In genomic region chr7:122180720-122181119, GRCm38 (mm10) we compare ENCODE assay signal across 21 mouse cellular contexts. TPM values are rescaled to one million over a fixed set of nuclear protein-coding genes. Genes with fewer than 3 reads are reported as not detected.
A peak's percentile ranks its signal among the peaks of the same experiment; 100 is the strongest.
DNase-seq lines count a peak whose midpoint lies in the region; ATAC-seq and TF ChIP-seq lines count a peak whose summit lies in the region.
"Had no signal": no experiment of that assay in that cellular context is flagged by ENCODE, and none has a peak within 500 bp of the region (broad histone marks: within the 10 kb centered on the region; RNA-seq: fewer than 3 reads in every experiment).

No protein-coding gene starts in this region.

- no peak overlapping the region for H3K9ac ChIP-seq in embryonic facial prominence, embryonic 12.5 days
- H3K9ac ChIP-seq in liver, postnatal 0 days (replicated peaks) = no peak overlapping the region
- no peak overlapping the region for H3K9ac ChIP-seq in liver, embryonic 11.5 days (ENCODE audit: low read depth, low read length)

- TF ChIP-seq EP300 in liver, postnatal 0 days (IDR thresholded peaks at IDR 0.05; ENCODE audit: low read depth) = no peak

- H3K4me2 ChIP-seq in embryonic facial prominence, embryonic 12.5 days (replicated peaks) = no peak overlapping the region
- H3K4me2 ChIP-seq in liver, postnatal 0 days (ENCODE audit: low read depth, low read length) = no peak overlapping the region
- H3K4me2 ChIP-seq in liver, embryonic 11.5 days = no peak overlapping the region

- no peak overlapping the region for H3K27ac ChIP-seq in embryonic facial prominence, embryonic 12.5 days
- no peak overlapping the region for H3K27ac ChIP-seq in embryonic facial prominence, embryonic 10.5 days (replicated peaks)
- H3K27ac ChIP-seq in heart, embryonic 10.5 days = no peak overlapping the region
- H3K27ac ChIP-seq in liver, postnatal 0 days (ENCODE audit: low read depth) = no peak overlapping the region
- H3K27ac ChIP-seq in liver, embryonic 11.5 days (ENCODE audit: low read depth, low read length) = no peak overlapping the region

- no peak for TF ChIP-seq CTCF in liver, postnatal 0 days (IDR thresholded peaks at IDR 0.05; ENCODE audit: low read depth)

- no peak for DNase-seq in embryonic facial prominence, embryonic 10.5 days (ENCODE audit: low spot score)
- peak; percentile 85 for DNase-seq in heart, adult 11 months
- DNase-seq in heart, embryonic 10.5 days (ENCODE audit: low spot score) = no peak
- DNase-seq in liver, postnatal 0 days = no peak
- no peak for DNase-seq in liver, embryonic 11.5 days (ENCODE audit: low spot score)
- DNase-seq: adrenal gland, adult 2 months; adrenal gland, adult 8-10 months; adrenal gland, postnatal 10 days; adrenal gland, postnatal 14 days; adrenal gland, postnatal 25 days; adrenal gland, postnatal 36 days; B cell, adult 2 months; cerebellum, adult 11 months; cerebellum, adult 11-12 months; cerebellum, adult 18-20 months had no signal

- peak; percentile 5; the same call in 1 of the 2 replicates for ATAC-seq in embryonic facial prominence, embryonic 12.5 days (ENCODE audit: insufficient number of reproducible peaks, insufficient read depth, low FRiP score, low TSS enrichment)
- ATAC-seq in liver, postnatal 0 days = peak; percentile 76
- no peak for ATAC-seq in liver, embryonic 11.5 days (replicated peaks; ENCODE audit: low FRiP score)
- ATAC-seq: activated CD4-positive, CD25-positive, alpha-beta regulatory T cell, adult 4 months; CD4-positive, CD25-positive, alpha-beta regulatory T cell, adult 4 months; Patski had no signal

- WGBS in embryonic facial prominence, embryonic 12.5 days = 92% methylated on average over 7 of the region's 7 CpGs
- 90% methylated on average over 7 of the region's 7 CpGs for WGBS in embryonic facial prominence, embryonic 10.5 days
- 84% methylated on average over 7 of the region's 7 CpGs for WGBS in heart, embryonic 10.5 days
- 70% methylated on average over 7 of the region's 7 CpGs for WGBS in liver, postnatal 0 days (ENCODE audit: insufficient replicate concordance)
- WGBS in liver, embryonic 11.5 days = 74% methylated on average over 7 of the region's 7 CpGs

- H3K4me1 ChIP-seq in embryonic facial prominence, embryonic 12.5 days = no peaks in the 10 kb centered on the region
- H3K4me1 ChIP-seq in embryonic facial prominence, embryonic 10.5 days = peaks cover 3% of the 10 kb centered on the region
- H3K4me1 ChIP-seq in heart, embryonic 10.5 days = peaks cover 3% of the 10 kb centered on the region; the same call in 1 of the 2 replicates
- no peaks in the 10 kb centered on the region for H3K4me1 ChIP-seq in liver, postnatal 0 days (ENCODE audit: insufficient read depth)
- no peaks in the 10 kb centered on the region for H3K4me1 ChIP-seq in liver, embryonic 11.5 days (replicated peaks; ENCODE audit: control insufficient read depth, insufficient read depth, low read length)

- no peak overlapping the region for H3K4me3 ChIP-seq in embryonic facial prominence, embryonic 12.5 days
- no peak overlapping the region for H3K4me3 ChIP-seq in embryonic facial prominence, embryonic 10.5 days
- H3K4me3 ChIP-seq in heart, embryonic 10.5 days = no peak overlapping the region
- no peak overlapping the region for H3K4me3 ChIP-seq in liver, postnatal 0 days (ENCODE audit: low read depth, low read length)
- H3K4me3 ChIP-seq in liver, embryonic 11.5 days (ENCODE audit: low read depth, low read length) = no peak overlapping the region

- no peaks in the 10 kb centered on the region for H3K36me3 ChIP-seq in embryonic facial prominence, embryonic 12.5 days
- H3K36me3 ChIP-seq in embryonic facial prominence, embryonic 10.5 days (replicated peaks) = no peaks in the 10 kb centered on the region
- no peaks in the 10 kb centered on the region for H3K36me3 ChIP-seq in heart, embryonic 10.5 days
- H3K36me3 ChIP-seq in liver, postnatal 0 days (replicated peaks; ENCODE audit: insufficient read depth, low read length) = no peaks in the 10 kb centered on the region
- H3K36me3 ChIP-seq in liver, embryonic 11.5 days (ENCODE audit: control insufficient read depth, insufficient read depth, low read length) = no peaks in the 10 kb centered on the region
- H3K36me3 ChIP-seq: G1E had no signal

- no peaks in the 10 kb centered on the region for H3K9me3 ChIP-seq in embryonic facial prominence, embryonic 12.5 days
- no peaks in the 10 kb centered on the region for H3K9me3 ChIP-seq in embryonic facial prominence, embryonic 10.5 days
- no peaks in the 10 kb centered on the region for H3K9me3 ChIP-seq in heart, embryonic 10.5 days
- H3K9me3 ChIP-seq in liver, postnatal 0 days (ENCODE audit: low read length) = no peaks in the 10 kb centered on the region
- no peaks in the 10 kb centered on the region for H3K9me3 ChIP-seq in liver, embryonic 11.5 days (ENCODE audit: control insufficient read depth, low read length)
- H3K9me3 ChIP-seq: G1E had no signal

- 0 out of 2 replicates have a peak, but pooled peaks cover 3% of the 10 kb centered on the region for H3K27me3 ChIP-seq in embryonic facial prominence, embryonic 12.5 days
- H3K27me3 ChIP-seq in embryonic facial prominence, embryonic 10.5 days (replicated peaks; ENCODE audit: low read depth, poor library complexity, severe bottlenecking) = no peaks in the 10 kb centered on the region
- H3K27me3 ChIP-seq in heart, embryonic 10.5 days (ENCODE audit: insufficient read depth, poor library complexity, severe bottlenecking) = peaks cover 13% of the 10 kb centered on the region; the same call in 1 of the 2 replicates
- H3K27me3 ChIP-seq in liver, postnatal 0 days (ENCODE audit: insufficient read depth, low read length) = no peaks in the 10 kb centered on the region
- 0 out of 2 replicates have a peak, but pooled peaks cover 2% of the 10 kb centered on the region for H3K27me3 ChIP-seq in liver, embryonic 11.5 days (replicated peaks; ENCODE audit: control insufficient read depth, insufficient read depth, low read length)

RNA-seq across cellular contexts. Expression of gene Ern2, which starts 5.3 kb away (rescaled TPM):
- not detected in 2 replicates for polyA plus RNA-seq in embryonic facial prominence, embryonic 12.5 days (2016; fragmentation: Nextera tagmentation; extraction: Ambion mirVana)
- 0.05 TPM in 2 replicates for polyA plus RNA-seq in embryonic facial prominence, embryonic 10.5 days (2016; fragmentation: Nextera tagmentation; extraction: Ambion mirVana)
- not detected in 2 replicates for polyA plus RNA-seq in heart, embryonic 10.5 days (2016; fragmentation: Nextera tagmentation; extraction: Ambion mirVana)
- polyA plus RNA-seq in liver, postnatal 0 days (2015; fragmentation: Nextera tagmentation; extraction: Ambion mirVana) = not detected in 2 replicates
- polyA plus RNA-seq in liver, embryonic 11.5 days (2014; fragmentation: Nextera tagmentation; extraction: Ambion mirVana) = not detected in 2 replicates
- polyA plus RNA-seq: activated CD4-positive, CD25-positive, alpha-beta regulatory T cell, adult 4 months; C2C12; G1E; Patski had no signal

RNA-seq across cellular contexts. Expression of gene Plk1, which starts 21.5 kb away (rescaled TPM):
- 140 and 141 TPM in 2 replicates for polyA plus RNA-seq in embryonic facial prominence, embryonic 12.5 days (2016; fragmentation: Nextera tagmentation; extraction: Ambion mirVana)
- polyA plus RNA-seq in embryonic facial prominence, embryonic 10.5 days (2016; fragmentation: Nextera tagmentation; extraction: Ambion mirVana) = 230 and 244 TPM in 2 replicates
- polyA plus RNA-seq in heart, embryonic 10.5 days (2016; fragmentation: Nextera tagmentation; extraction: Ambion mirVana) = 143 and 172 TPM in 2 replicates
- 35.9 and 43.4 TPM in 2 replicates for polyA plus RNA-seq in liver, postnatal 0 days (2015; fragmentation: Nextera tagmentation; extraction: Ambion mirVana)
- 177 and 180 TPM in 2 replicates for polyA plus RNA-seq in liver, embryonic 11.5 days (2014; fragmentation: Nextera tagmentation; extraction: Ambion mirVana)

RNA-seq across cellular contexts. Expression of gene Chp2, which starts 38.6 kb away (rescaled TPM):
- 0.27 TPM in 1 of 2 replicates, not detected in the other for polyA plus RNA-seq in embryonic facial prominence, embryonic 12.5 days (2016; fragmentation: Nextera tagmentation; extraction: Ambion mirVana)
- not detected in 2 replicates for polyA plus RNA-seq in embryonic facial prominence, embryonic 10.5 days (2016; fragmentation: Nextera tagmentation; extraction: Ambion mirVana)
- polyA plus RNA-seq in heart, embryonic 10.5 days (2016; fragmentation: Nextera tagmentation; extraction: Ambion mirVana) = 0.18 TPM in 1 of 2 replicates, not detected in the other
- 2.1 and 2.9 TPM in 2 replicates for polyA plus RNA-seq in liver, postnatal 0 days (2015; fragmentation: Nextera tagmentation; extraction: Ambion mirVana)
- polyA plus RNA-seq in liver, embryonic 11.5 days (2014; fragmentation: Nextera tagmentation; extraction: Ambion mirVana) = 0.12 TPM in 1 of 2 replicates, not detected in the other
- polyA plus RNA-seq: activated CD4-positive, CD25-positive, alpha-beta regulatory T cell, adult 4 months; C2C12; CD4-positive, CD25-positive, alpha-beta regulatory T cell, adult 4 months; G1E; Patski had no signal

RNA-seq across cellular contexts. Expression of gene Dctn5, which starts 47.9 kb away (rescaled TPM):
- polyA plus RNA-seq in embryonic facial prominence, embryonic 12.5 days (2016; fragmentation: Nextera tagmentation; extraction: Ambion mirVana) = 118 and 121 TPM in 2 replicates
- 117 and 120 TPM in 2 replicates for polyA plus RNA-seq in embryonic facial prominence, embryonic 10.5 days (2016; fragmentation: Nextera tagmentation; extraction: Ambion mirVana)
- 83.4 and 102 TPM in 2 replicates for polyA plus RNA-seq in heart, embryonic 10.5 days (2016; fragmentation: Nextera tagmentation; extraction: Ambion mirVana)
- polyA plus RNA-seq in liver, postnatal 0 days (2015; fragmentation: Nextera tagmentation; extraction: Ambion mirVana) = 30.5 and 33.1 TPM in 2 replicates
- 90.1 and 95.4 TPM in 2 replicates for polyA plus RNA-seq in liver, embryonic 11.5 days (2014; fragmentation: Nextera tagmentation; extraction: Ambion mirVana)

RNA-seq across cellular contexts. Expression of gene Palb2, which starts 47.9 kb away (rescaled TPM):
- polyA plus RNA-seq in embryonic facial prominence, embryonic 12.5 days (2016; fragmentation: Nextera tagmentation; extraction: Ambion mirVana) = 18.5 and 19.1 TPM in 2 replicates
- 25.6 and 27.0 TPM in 2 replicates for polyA plus RNA-seq in embryonic facial prominence, embryonic 10.5 days (2016; fragmentation: Nextera tagmentation; extraction: Ambion mirVana)
- polyA plus RNA-seq in heart, embryonic 10.5 days (2016; fragmentation: Nextera tagmentation; extraction: Ambion mirVana) = 13.4 and 17.9 TPM in 2 replicates
- polyA plus RNA-seq in liver, postnatal 0 days (2015; fragmentation: Nextera tagmentation; extraction: Ambion mirVana) = 4.5 and 6.5 TPM in 2 replicates
- 27.8 and 28.9 TPM in 2 replicates for polyA plus RNA-seq in liver, embryonic 11.5 days (2014; fragmentation: Nextera tagmentation; extraction: Ambion mirVana)
